Mouse (Mus musculus): ENCODE data around the gene Dusp18.

DNA sequence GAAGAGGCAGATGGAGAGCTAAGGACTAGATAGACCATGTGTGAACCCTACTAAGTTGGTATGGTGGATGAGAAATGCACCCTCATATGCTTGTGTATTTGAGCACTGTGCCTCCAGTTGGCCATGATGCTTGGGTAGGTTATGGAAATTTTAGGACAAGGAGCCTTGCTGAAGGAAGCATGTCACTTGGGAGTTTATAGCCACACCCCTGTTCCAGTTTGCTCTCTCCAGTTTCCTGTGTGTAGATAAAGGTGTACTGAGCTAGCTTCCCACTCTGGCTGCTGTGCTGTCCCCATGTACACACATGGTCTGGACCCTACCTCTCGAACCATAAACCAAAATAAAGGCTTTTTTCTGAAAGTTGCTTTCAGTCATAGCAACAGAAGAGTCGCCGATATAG, 40.9 kb upstream of the Dusp18 start:
- TF ChIP-seq POLR2A (IDR thresholded peaks at IDR 0.05; ENCODE audit: low read depth, low read length) (no peak), GABPA (IDR thresholded peaks at IDR 0.05; ENCODE audit: insufficient replicate concordance, low read depth, low read length) (no peak), CTCF (conservative IDR thresholded peaks at IDR 0.05 in 1 of 2, IDR thresholded peaks at IDR 0.05 in 1 of 2; ENCODE audit: low read depth in 2 of 2, low read length in 2 of 2) (no peak), EP300 (IDR thresholded peaks at IDR 0.05; ENCODE audit: low read length) (no peak), UBTF (IDR thresholded peaks at IDR 0.05; ENCODE audit: low read depth, low read length) (no peak), RCOR1 (conservative IDR thresholded peaks at IDR 0.05; ENCODE audit: low read depth, low read length) (no peak), CHD2 (IDR thresholded peaks at IDR 0.05; ENCODE audit: low read length) (no peak)
